Mouse (Mus musculus) MEL (cell line): ENCODE measurements around the gene Sc5d.

Experiments
- CHD1 ChIP-seq: IDR thresholded peaks from 2 replicates; pipeline ENCODE4 v1.6.1; 2012; ENCODE audit warnings: low read depth, mild to moderate bottlenecking, inconsistent platforms, low read length, improper control_type of control experiment
- CTCF ChIP-seq, 3 experiments: IDR thresholded peaks in 2 of 3; conservative IDR thresholded peaks in 1 of 3; 2 replicates each; pipeline ENCODE4 v1.5.1; 2011 to 2012; ENCODE audit warnings: low read length in 3 of 3, low read depth in 2 of 3, mild to moderate bottlenecking in 2 of 3, improper control_type of control experiment in 1 of 3, inconsistent platforms in 1 of 3, mixed read lengths in 1 of 3, moderate library complexity in 1 of 3; ENCODE audit not compliant: control insufficient read depth in 1 of 3, insufficient read depth in 1 of 3, poor library complexity in 1 of 3, severe bottlenecking in 1 of 3
- EP300 ChIP-seq, 2 experiments: IDR thresholded peaks; 2 replicates each; pipeline ENCODE4 v1.6.1; 2011; ENCODE audit warnings: improper control_type of control experiment in 2 of 2, low read length in 2 of 2, low read depth in 1 of 2, mild to moderate bottlenecking in 1 of 2
- GABPA ChIP-seq: IDR thresholded peaks from 2 replicates; pipeline ENCODE4 v1.6.1; 2012; ENCODE audit warnings: low read depth, mild to moderate bottlenecking, inconsistent platforms, low read length, improper control_type of control experiment, moderate library complexity
- JUND ChIP-seq: IDR thresholded peaks from 2 replicates; pipeline ENCODE4 v1.6.1; 2011; ENCODE audit warnings: low read depth, mild to moderate bottlenecking, improper control_type of control experiment, low read length
- MAFK ChIP-seq: IDR thresholded peaks from 2 replicates; pipeline ENCODE4 v1.6.1; 2011; ENCODE audit warnings: low read depth, mild to moderate bottlenecking, low read length, improper control_type of control experiment, borderline replicate concordance
- MAX ChIP-seq: IDR thresholded peaks from 2 replicates; pipeline ENCODE4 v1.6.1; 2011; ENCODE audit warnings: low read length, improper control_type of control experiment
- MYC ChIP-seq: IDR thresholded peaks from 2 replicates; pipeline ENCODE4 v1.6.1; 2011; ENCODE audit warnings: low read depth, mild to moderate bottlenecking, low read length, improper control_type of control experiment, moderate library complexity
- NRF1 ChIP-seq: IDR thresholded peaks from 2 replicates; pipeline ENCODE4 v1.6.1; 2014; ENCODE audit warnings: low read depth, mild to moderate bottlenecking, inconsistent platforms, low read length, improper control_type of control experiment, moderate library complexity; ENCODE audit not compliant: poor library complexity, insufficient read depth, severe bottlenecking
- POLR2A ChIP-seq, 2 experiments: IDR thresholded peaks; 2 replicates each; pipeline ENCODE4 v1.6.1; 2011 to 2012; ENCODE audit warnings: low read length in 2 of 2, mild to moderate bottlenecking in 2 of 2, control low read depth in 1 of 2, improper control_type of control experiment in 1 of 2, low read depth in 1 of 2, moderate library complexity in 1 of 2; ENCODE audit not compliant: control insufficient read depth in 1 of 2, insufficient read depth in 1 of 2, poor library complexity in 1 of 2
- POLR2AphosphoS2 ChIP-seq: IDR thresholded peaks from 2 replicates; pipeline ENCODE4 v1.6.1; 2011; ENCODE audit warnings: low read length, improper control_type of control experiment
- ZNF384 ChIP-seq: IDR thresholded peaks from 2 replicates; pipeline ENCODE4 v1.6.1; 2012; ENCODE audit warnings: low read depth, mild to moderate bottlenecking, inconsistent platforms, low read length, improper control_type of control experiment

DNA sequence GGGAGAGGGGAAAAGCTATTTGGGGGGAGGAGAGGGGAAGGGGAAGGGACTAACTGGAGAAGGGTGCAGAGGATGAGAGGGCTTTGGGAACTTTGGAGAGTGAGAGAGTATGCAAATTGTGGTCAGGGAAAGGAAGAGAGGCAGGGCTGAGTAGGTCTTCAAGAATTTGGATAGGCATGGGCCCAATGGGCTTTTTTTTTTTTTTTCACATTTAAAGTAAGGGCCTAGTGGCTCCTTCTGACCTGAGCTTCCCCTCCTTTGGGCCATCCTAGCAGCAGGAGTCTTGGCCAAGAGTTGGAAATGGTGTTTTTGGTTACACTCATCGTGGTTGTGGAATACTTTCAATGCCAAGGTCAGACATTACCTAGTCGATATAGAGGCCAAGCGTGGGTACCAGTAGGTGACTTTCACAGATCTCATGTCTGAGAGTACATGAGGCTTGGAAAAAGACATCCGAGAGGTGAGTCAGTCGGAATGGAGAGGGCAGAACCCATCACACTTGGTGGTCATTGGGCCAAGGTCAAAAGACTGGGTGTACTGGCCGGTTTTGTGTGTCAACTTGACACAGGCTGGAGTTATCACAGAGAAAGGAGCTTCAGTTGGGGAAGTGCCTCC is 9.7 kb upstream of the Sc5d start:
- TF ChIP-seq JUND, result no peak
- TF ChIP-seq POLR2A (IDR thresholded peaks at IDR 0.05; ENCODE audit: control insufficient read depth in 1 of 2, insufficient read depth in 1 of 2, low read depth in 1 of 2, low read length in 2 of 2, poor library complexity in 1 of 2), result no peak
- TF ChIP-seq MAX, result no peak
- TF ChIP-seq ZNF384, result no peak
- no peak for TF ChIP-seq GABPA
- TF ChIP-seq MAFK, result no peak
- TF ChIP-seq EP300 (IDR thresholded peaks at IDR 0.05; ENCODE audit: low read depth in 1 of 2, low read length in 2 of 2), result no peak
- no peak for TF ChIP-seq MYC
- TF ChIP-seq CTCF (IDR thresholded peaks at IDR 0.05 in 2 of 3, conservative IDR thresholded peaks at IDR 0.05 in 1 of 3; ENCODE audit: control insufficient read depth in 1 of 3, insufficient read depth in 1 of 3, low read depth in 2 of 3, low read length in 3 of 3, poor library complexity in 1 of 3, severe bottlenecking in 1 of 3), result no peak
- no peak for TF ChIP-seq CHD1
- TF ChIP-seq POLR2AphosphoS2, result no peak
- no peak for TF ChIP-seq NRF1
